Mouse (Mus musculus) kidney, postnatal 14 days (tissue): ENCODE data around the gene Dach1.

ENCODE experiments used
- DNase-seq: peaks from one replicate; pipeline ENCODE4 v3.0.0; 2022; ENCODE audit warnings: mixed read lengths

Gene Dach1

GRCm38 (mm10) chr14:98108764-98109163, 60.8 kb downstream of the Dach1 start:
- DNase-seq: no peak

GRCm38 (mm10) chr14:98106208-98106607, 63.4 kb downstream of the Dach1 start:
- DNase-seq: no peak

- DNase-seq: no peak
Observed at GRCm38 (mm10) chr14:98104314-98104955, 65.1 kb downstream of the Dach1 start.

- no peak for DNase-seq
Observed at GRCm38 (mm10) chr14:98095229-98095628, 74.3 kb downstream of the Dach1 start.

- no peak for DNase-seq
Observed at GRCm38 (mm10) chr14:98089246-98089645, 80.3 kb downstream of the Dach1 start.

- no peak for DNase-seq
Observed at GRCm38 (mm10) chr14:98087355-98087754, 82.2 kb downstream of the Dach1 start.

- no peak for DNase-seq
Observed at GRCm38 (mm10) chr14:98086794-98087193, 82.8 kb downstream of the Dach1 start.

GRCm38 (mm10) chr14:98085141-98085540, 84.4 kb downstream of the Dach1 start:
- DNase-seq: no peak

GRCm38 (mm10) chr14:98084720-98085119, 84.8 kb downstream of the Dach1 start:
- no peak for DNase-seq

GRCm38 (mm10) chr14:98083419-98083818, 86.1 kb downstream of the Dach1 start:
- DNase-seq: no peak

- no peak for DNase-seq
Observed at GRCm38 (mm10) chr14:98080014-98080413, 89.6 kb downstream of the Dach1 start.

GRCm38 (mm10) chr14:98077996-98078395, 91.6 kb downstream of the Dach1 start:
- DNase-seq: no peak

GRCm38 (mm10) chr14:98073421-98074080, 96.0 kb downstream of the Dach1 start:
- DNase-seq: no peak

- DNase-seq: no peak
Observed at GRCm38 (mm10) chr14:98072647-98073420, 96.7 kb downstream of the Dach1 start.

GRCm38 (mm10) chr14:98071877-98072276, 97.7 kb downstream of the Dach1 start:
- peak; percentile 26 for DNase-seq

GRCm38 (mm10) chr14:98067273-98067905, 102.2 kb downstream of the Dach1 start:
- peak; percentile 20 for DNase-seq

- DNase-seq: no peak
Observed at GRCm38 (mm10) chr14:98064190-98064589, 105.4 kb downstream of the Dach1 start.

- no peak for DNase-seq
Observed at GRCm38 (mm10) chr14:98049329-98049728, 120.2 kb downstream of the Dach1 start.

GRCm38 (mm10) chr14:98048403-98048802, 121.2 kb downstream of the Dach1 start:
- no peak for DNase-seq

GRCm38 (mm10) chr14:98047670-98048069, 121.9 kb downstream of the Dach1 start:
- DNase-seq: no peak

- no peak for DNase-seq
Observed at GRCm38 (mm10) chr14:98046960-98047359, 122.6 kb downstream of the Dach1 start.

GRCm38 (mm10) chr14:98038524-98038923, 131.0 kb downstream of the Dach1 start:
- DNase-seq: no peak

- DNase-seq: no peak
Observed at GRCm38 (mm10) chr14:98037175-98037574, 132.4 kb downstream of the Dach1 start.
